Mouse (Mus musculus): ENCODE data around the gene Hirip3. TPM values are rescaled to one million over a fixed set of nuclear protein-coding genes. Genes with fewer than 3 reads are reported as not detected.

Hirip3 gene
- total and polyA plus RNA-seq, 3 experiments = 3.6 to 6.3 (median 5.7) TPM

DNA sequence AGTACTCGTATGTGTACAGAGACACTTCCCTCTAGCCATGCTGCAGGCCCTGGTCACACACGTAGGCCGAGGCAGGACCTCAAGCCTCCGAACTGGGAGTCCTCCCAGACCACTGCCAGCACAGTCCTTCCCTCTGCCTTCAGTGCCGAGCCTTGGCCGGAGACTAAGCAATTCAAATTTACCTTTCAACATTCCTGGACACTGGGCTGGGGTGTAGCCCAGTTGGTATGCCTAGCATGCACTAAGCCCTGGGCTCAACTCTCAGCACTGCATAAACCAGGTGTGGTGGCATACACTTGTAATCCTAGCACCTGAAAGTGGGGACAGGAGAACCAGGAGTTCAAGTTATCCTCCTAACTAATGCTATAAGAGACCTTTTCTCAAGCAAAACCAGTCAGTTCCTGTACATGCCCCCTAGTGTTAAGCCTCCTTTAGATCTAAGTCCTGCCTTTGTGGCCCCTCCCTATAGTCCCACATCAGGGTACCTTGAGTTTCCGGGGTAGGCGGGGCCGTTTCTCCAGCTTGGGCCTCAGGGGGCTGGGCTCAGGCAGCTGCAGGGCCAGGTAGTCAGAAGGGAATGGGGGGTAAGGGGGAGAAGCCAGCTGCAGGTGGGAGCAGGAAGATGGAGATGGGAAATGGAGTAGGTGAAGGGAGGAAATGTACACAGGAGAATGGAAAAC lies 4.9 kb upstream of the Hirip3 start:
- Histone ChIP-seq H3K27me3 (ENCODE audit: control insufficient read depth, insufficient read depth, low read length) (no peaks in the 10 kb centered on the region), H3K4me1 (ENCODE audit: control insufficient read depth, insufficient read depth, low read length) (peaks cover 3% of the 10 kb centered on the region), H3K36me3 (ENCODE audit: control insufficient read depth, insufficient read depth, low read length) (no peaks in the 10 kb centered on the region), H3K79me2 (replicated peaks; ENCODE audit: control insufficient read depth, insufficient read depth, low read length) (no peaks in the 10 kb centered on the region), H3K27ac (no peak overlapping the region), H3K9ac (ENCODE audit: low read depth, low read length) (no peak overlapping the region), H3K4me3 (no peak overlapping the region)
- no peak for TF ChIP-seq POLR2A (IDR thresholded peaks at IDR 0.05; ENCODE audit: insufficient read depth, low read depth, low read length)
- no peak for TF ChIP-seq EP300 (IDR thresholded peaks at IDR 0.05; ENCODE audit: insufficient read depth, low read depth, low read length)
- no peak for TF ChIP-seq CTCF (IDR thresholded peaks at IDR 0.05)
- intact Hi-C loops (cut with DNase I) = no loop called here
- 78% methylated on average over 9 of the region's 9 CpGs for WGBS
- DNase-seq = no peak

- TF ChIP-seq POLR2A (IDR thresholded peaks at IDR 0.05; ENCODE audit: insufficient read depth, low read depth, low read length) = no peak
- no peak for TF ChIP-seq CTCF (IDR thresholded peaks at IDR 0.05)
- no peak for TF ChIP-seq EP300 (IDR thresholded peaks at IDR 0.05; ENCODE audit: insufficient read depth, low read depth, low read length)
- H3K4me3 ChIP-seq = peak overlapping the region; percentile 59
- H3K36me3 ChIP-seq (ENCODE audit: control insufficient read depth, insufficient read depth, low read length) = no peaks in the 10 kb centered on the region
- intact Hi-C loops (cut with DNase I) = loop anchor here (1.0 to 10.0 kb wide), 5 partner anchors 23 to 356 kb away; partner anchors contain the start of genes Atxn2l, Kctd13, Taok2 and Tbx6
- peak overlapping the region; percentile 76 for H3K9ac ChIP-seq (ENCODE audit: low read depth, low read length)
- 48% methylated on average over 5 of the region's 5 CpGs for WGBS
- DNase-seq = peak in 1 of 2 experiments; percentile 17
- peaks cover 3% of the 10 kb centered on the region for H3K4me1 ChIP-seq (ENCODE audit: control insufficient read depth, insufficient read depth, low read length)
- no peaks in the 10 kb centered on the region for H3K27me3 ChIP-seq (ENCODE audit: control insufficient read depth, insufficient read depth, low read length)
- peak overlapping the region; percentile 90 for H3K27ac ChIP-seq
- H3K79me2 ChIP-seq (replicated peaks; ENCODE audit: control insufficient read depth, insufficient read depth, low read length) = no peaks in the 10 kb centered on the region
Observed at GRCm38 (mm10) chr7:126860987-126861386, 785 bp upstream of the Hirip3 start.

GRCm38 (mm10) chr7:126862147-126862784 lies 494 bp downstream of the Hirip3 start, which contains the start of gene Ino80e:
TSS of gene Ino80e (minus strand) at chr7:126862377.
- peak within 1 kb of the TSS; percentile 90 for H3K27ac ChIP-seq
- H3K4me1 ChIP-seq (ENCODE audit: control insufficient read depth, insufficient read depth, low read length) = peaks cover 3% of the 10 kb centered on the region
- intact Hi-C loops (cut with DNase I) = loop anchor here (2.0 to 10.0 kb wide), 4 partner anchors 35 to 357 kb away; partner anchors contain the start of genes Atxn2l, Cdiptos and Tbx6
- peak; percentile 93 to 94 for DNase-seq
- WGBS = under 1% methylated on average over 41 of the region's 41 CpGs
- H3K27me3 ChIP-seq (ENCODE audit: control insufficient read depth, insufficient read depth, low read length) = no peaks in the 10 kb centered on the region
- H3K36me3 ChIP-seq (ENCODE audit: control insufficient read depth, insufficient read depth, low read length) = no peaks in the 10 kb centered on the region
- 0 out of 2 replicates have a peak, but pooled peaks have one; percentile 14 for TF ChIP-seq EP300 (IDR thresholded peaks at IDR 0.05; ENCODE audit: insufficient read depth, low read depth, low read length)
- no peak; the same call in none of the 2 replicates for TF ChIP-seq POLR2A (IDR thresholded peaks at IDR 0.05; ENCODE audit: insufficient read depth, low read depth, low read length)
- no peak for TF ChIP-seq CTCF (IDR thresholded peaks at IDR 0.05)
- peak within 1 kb of the TSS; percentile 59 for H3K4me3 ChIP-seq
- no peaks in the 10 kb centered on the region for H3K79me2 ChIP-seq (replicated peaks; ENCODE audit: control insufficient read depth, insufficient read depth, low read length)
- H3K9ac ChIP-seq (ENCODE audit: low read depth, low read length) = peak within 1 kb of the TSS; percentile 76

DNA sequence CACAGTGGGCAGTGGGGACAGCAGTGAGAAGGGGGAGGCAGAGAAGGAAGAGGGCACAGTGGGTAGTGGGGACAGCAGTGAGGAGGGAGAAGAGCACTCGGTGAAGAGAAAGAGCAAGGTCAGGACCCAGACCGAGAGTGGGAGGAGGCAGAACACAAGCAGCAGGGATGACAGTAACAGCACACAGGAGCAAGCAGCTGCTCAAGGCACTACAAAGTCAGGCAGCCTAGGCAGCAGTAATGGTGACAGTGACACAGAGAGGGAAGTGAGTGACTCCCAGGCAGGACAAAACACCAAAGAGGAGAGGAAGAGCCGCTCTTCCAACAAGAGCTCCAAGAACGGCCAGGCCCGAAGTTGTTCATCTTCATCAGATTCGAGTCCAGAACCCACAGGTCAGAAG lies 2.0 kb downstream of the Hirip3 start:
- no peak overlapping the region for H3K9ac ChIP-seq (ENCODE audit: low read depth, low read length)
- TF ChIP-seq POLR2A (IDR thresholded peaks at IDR 0.05; ENCODE audit: insufficient read depth, low read depth, low read length) = no peak
- TF ChIP-seq CTCF (IDR thresholded peaks at IDR 0.05) = no peak
- TF ChIP-seq EP300 (IDR thresholded peaks at IDR 0.05; ENCODE audit: insufficient read depth, low read depth, low read length) = no peak
- no peaks in the 10 kb centered on the region for H3K27me3 ChIP-seq (ENCODE audit: control insufficient read depth, insufficient read depth, low read length)
- H3K27ac ChIP-seq = no peak overlapping the region
- no peak for DNase-seq
- peaks cover 3% of the 10 kb centered on the region for H3K4me1 ChIP-seq (ENCODE audit: control insufficient read depth, insufficient read depth, low read length)
- no peaks in the 10 kb centered on the region for H3K36me3 ChIP-seq (ENCODE audit: control insufficient read depth, insufficient read depth, low read length)
- no peak overlapping the region for H3K4me3 ChIP-seq
- intact Hi-C loops (cut with DNase I) = loop anchor here (2.0 to 10.0 kb wide), 4 partner anchors 34 to 359 kb away; partner anchors contain the start of genes Atxn2l, Cdiptos and Tbx6
- H3K79me2 ChIP-seq (replicated peaks; ENCODE audit: control insufficient read depth, insufficient read depth, low read length) = no peaks in the 10 kb centered on the region
- WGBS = 54% methylated on average over 6 of the region's 6 CpGs

- H3K79me2 ChIP-seq (replicated peaks; ENCODE audit: control insufficient read depth, insufficient read depth, low read length) = no peaks in the 10 kb centered on the region
- no peak for DNase-seq
- no peaks in the 10 kb centered on the region for H3K4me1 ChIP-seq (ENCODE audit: control insufficient read depth, insufficient read depth, low read length)
- TF ChIP-seq CTCF (IDR thresholded peaks at IDR 0.05) (no peak), POLR2A (IDR thresholded peaks at IDR 0.05; ENCODE audit: insufficient read depth, low read depth, low read length) (no peak), EP300 (IDR thresholded peaks at IDR 0.05; ENCODE audit: insufficient read depth, low read depth, low read length) (no peak)
- 75% methylated on average over 2 of the region's 2 CpGs for WGBS
- H3K9ac ChIP-seq (ENCODE audit: low read depth, low read length) = no peak overlapping the region
- H3K27me3 ChIP-seq (ENCODE audit: control insufficient read depth, insufficient read depth, low read length) = no peaks in the 10 kb centered on the region
- intact Hi-C loops (cut with DNase I) = loop anchor here (10.0 kb wide), 1 partner anchor 363 kb away; the partner anchor contains the start of gene Atxn2l
- H3K27ac ChIP-seq = no peak overlapping the region
- no peak overlapping the region for H3K4me3 ChIP-seq
- no peaks in the 10 kb centered on the region for H3K36me3 ChIP-seq (ENCODE audit: control insufficient read depth, insufficient read depth, low read length)
Observed at GRCm38 (mm10) chr7:126867534-126867933, 5.8 kb downstream of the Hirip3 start.
